Mouse (Mus musculus) frontal cortex, postnatal 25 days (tissue): ENCODE results near the gene Tnk1.

Experiments used
- DNase-seq, 2 experiments: peaks; one replicate each; pipeline ENCODE4 v3.0.0; 2022; ENCODE audit warnings: low spot score in 2 of 2

Gene Tnk1

GRCm38 (mm10) chr11:69837952-69838713 is 20.4 kb downstream of the Tnk1 start, which contains the start of gene Tmem256:
Tmem256 (plus strand) TSS chr11:69838514.
- peak; percentile 86 to 93 for DNase-seq

- no peak for DNase-seq
Observed at GRCm38 (mm10) chr11:69837604-69837951, 21.0 kb downstream of the Tnk1 start, which contains the start of gene Nlgn2. Nlgn2 (minus strand) TSS chr11:69837784.

DNA sequence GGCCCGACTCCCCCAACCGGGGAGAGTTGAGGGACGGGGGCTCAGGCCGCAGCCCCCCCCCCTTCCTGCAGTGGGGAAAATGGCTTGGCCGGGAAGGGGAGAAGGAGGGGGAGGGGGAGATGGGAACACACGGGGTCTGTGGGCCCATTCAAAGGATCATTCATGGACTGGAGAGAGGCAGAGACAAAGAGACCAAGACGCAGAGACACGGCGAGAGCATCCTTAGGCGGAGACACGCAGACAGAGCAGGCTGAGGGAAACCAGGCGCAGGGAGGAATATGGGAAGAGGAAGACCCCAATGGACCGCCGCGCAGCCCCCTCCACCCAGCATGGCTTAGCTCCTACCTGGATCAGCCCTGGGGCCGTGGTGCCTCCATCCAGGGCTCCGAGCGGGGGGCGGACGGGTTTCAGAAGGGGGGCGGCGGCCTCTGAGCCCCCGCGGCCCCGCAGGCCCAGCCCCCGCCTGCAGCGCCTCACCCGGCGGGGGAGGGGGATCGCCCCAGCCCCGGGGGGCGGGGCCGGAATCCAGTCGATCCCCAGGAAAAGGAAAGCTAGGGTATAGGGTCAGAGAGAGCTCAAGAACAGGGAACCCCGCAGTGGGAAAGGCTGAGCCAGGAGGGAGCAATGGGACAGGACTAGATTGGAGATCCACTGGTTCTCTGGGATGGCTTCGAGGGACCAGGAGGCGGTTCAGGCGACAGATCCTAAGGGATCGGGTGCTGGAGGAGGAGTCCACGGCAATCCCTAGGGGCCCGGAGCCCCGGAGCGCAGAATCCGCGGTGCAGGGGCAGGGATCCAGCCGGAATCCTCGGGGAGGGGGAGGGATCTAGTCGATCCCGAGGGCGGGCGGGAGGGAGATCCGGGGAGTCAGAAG is 21.6 kb downstream of the Tnk1 start:
- DNase-seq: peak; percentile 25 to 32

GRCm38 (mm10) chr11:69835966-69836335 is 22.6 kb downstream of the Tnk1 start:
- no peak for DNase-seq

- DNase-seq: no peak
Observed at GRCm38 (mm10) chr11:69835326-69835965, 23.1 kb downstream of the Tnk1 start.

- no peak for DNase-seq
Observed at GRCm38 (mm10) chr11:69834001-69834549, 24.5 kb downstream of the Tnk1 start.

DNA sequence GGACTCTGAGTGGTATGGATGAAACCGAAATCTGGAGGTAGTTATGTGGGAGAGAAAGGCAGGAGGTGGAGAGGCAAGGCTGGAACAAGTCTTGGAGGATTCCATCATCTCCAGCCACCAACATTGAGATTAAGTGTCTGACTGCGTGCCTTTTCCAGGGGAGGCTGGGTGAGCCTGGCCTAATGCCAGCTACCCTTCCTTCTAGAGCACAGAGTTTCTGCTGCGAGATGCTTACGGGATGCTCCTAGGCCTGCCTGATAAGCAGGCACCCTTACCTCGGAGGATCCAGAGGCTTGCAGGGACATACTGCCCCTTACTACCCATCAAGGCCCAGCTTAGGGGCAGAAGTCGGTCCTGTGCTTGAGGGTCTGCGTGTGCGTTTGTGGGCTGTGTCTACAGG is 25.0 kb downstream of the Tnk1 start:
- DNase-seq: no peak

- no peak for DNase-seq
Observed at GRCm38 (mm10) chr11:69828832-69829231, 29.7 kb downstream of the Tnk1 start.

- no peak for DNase-seq
Observed at GRCm38 (mm10) chr11:69823456-69823855, 35.1 kb downstream of the Tnk1 start.

GRCm38 (mm10) chr11:69822080-69822479 is 36.5 kb downstream of the Tnk1 start, which contains the start of gene Spem1:
Spem1 (minus strand) TSS chr11:69822180.
- DNase-seq: no peak

- no peak for DNase-seq
Observed at GRCm38 (mm10) chr11:69818871-69819270, 39.7 kb downstream of the Tnk1 start.

DNA sequence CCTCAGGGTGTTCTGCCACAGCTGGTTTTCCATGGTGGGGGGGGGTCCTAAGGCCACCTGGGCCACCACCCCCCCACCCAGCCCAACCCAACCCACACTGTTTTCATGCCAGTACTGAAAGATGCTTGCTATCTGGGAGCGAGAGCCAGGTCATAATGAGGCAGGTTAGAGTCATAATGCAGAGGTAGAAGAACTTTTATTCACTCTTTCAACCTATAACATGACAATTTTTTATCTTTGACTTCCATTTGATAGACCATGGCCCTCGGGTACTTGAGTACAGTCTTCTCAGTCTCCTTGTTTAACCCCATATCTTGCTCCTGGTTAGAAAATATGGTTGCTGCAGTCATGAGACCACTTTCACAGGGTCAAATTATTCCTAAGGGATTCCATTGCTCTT is 40.2 kb downstream of the Tnk1 start, which contains the start of gene Spem2:
Spem2 (minus strand) TSS at position 101 of the 400 bp plus-strand sequence.
- no peak for DNase-seq

GRCm38 (mm10) chr11:69816520-69816919 is 42.0 kb downstream of the Tnk1 start:
- DNase-seq: no peak

DNA sequence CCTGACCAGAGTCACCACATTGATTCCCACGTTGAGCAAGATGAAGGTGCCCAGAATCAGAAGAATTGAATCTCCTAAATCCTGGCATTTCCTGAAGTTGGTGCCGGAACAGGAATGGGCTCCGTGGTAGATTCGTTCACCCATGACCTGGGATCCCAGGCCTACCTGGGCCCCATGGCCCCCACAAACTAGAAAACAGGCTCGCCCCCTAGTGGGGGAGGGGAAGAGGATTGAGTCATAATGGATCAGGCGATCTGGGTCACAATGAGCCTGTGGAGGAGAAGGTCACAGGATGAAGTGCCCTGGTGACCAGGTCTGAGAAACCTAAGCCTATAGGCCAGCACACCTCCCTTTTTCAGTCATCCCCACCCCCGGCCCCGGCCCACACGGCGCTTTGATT is 43.4 kb downstream of the Tnk1 start, which contains the start of gene Gm39566:
Gm39566 (minus strand) TSS at position 144 of the 400 bp plus-strand sequence.
- no peak for DNase-seq

DNA sequence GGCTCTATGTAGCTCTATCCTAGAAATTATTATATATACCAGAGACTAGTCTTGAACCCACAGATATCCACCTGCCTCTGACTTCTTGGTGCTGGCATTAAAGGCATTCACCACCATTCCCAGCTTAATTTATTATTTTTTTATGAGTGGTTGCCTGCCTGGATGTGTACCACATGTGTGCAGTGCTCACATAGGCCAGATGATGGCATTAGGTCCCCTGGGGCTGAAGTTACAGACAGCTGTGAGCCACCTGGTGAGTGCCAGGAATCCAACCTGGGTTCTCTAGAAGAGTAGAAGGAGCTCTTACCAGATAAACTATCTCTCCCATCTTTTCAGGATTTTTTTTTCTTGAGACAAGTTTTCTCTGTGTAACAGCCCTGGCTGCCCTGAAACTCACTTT is 48.2 kb downstream of the Tnk1 start:
- DNase-seq: no peak

DNA sequence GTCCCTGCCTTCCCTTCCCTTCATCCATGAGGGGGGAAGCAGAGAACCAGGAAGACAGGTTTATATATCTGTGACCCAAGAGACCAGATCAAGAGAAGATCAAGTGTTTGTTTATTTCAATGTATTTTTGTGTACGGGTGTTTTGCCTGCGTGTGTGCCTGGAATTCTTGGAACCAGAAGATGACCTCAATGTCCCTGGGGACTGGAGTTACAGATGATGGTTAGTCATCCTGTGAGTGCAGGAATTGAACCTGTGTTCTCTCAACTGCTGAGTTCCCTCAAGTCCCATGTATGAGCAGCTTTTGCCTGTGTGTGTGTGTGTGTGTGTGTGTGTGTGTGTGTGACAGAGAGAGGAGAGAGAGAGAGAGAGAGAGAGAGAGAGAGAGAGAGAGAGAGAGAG is 50.9 kb downstream of the Tnk1 start:
- no peak for DNase-seq

DNA sequence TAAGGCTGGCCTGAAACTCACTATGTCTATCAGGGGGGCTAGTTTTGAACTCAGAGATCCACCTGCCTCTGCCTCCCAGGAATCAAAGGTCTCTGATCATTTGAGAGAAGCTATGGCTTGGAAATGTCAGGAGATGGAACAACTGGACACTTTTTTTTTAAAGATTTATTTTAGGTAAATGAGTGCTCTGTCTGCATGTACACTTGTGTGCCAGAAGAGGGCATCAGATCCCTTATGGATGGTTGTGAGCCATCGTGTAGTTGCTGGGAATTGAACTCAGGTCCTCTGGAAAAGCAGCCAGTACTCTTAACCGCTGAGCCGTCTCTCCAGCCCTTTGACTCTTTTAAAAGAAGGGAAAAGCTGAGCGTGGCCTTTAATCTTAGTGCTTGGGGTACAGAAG is 52.2 kb downstream of the Tnk1 start:
- no peak for DNase-seq

- no peak for DNase-seq
Observed at GRCm38 (mm10) chr11:69804972-69805909, 53.3 kb downstream of the Tnk1 start, which contains the start of gene Tmem102. Tmem102 (minus strand) TSS chr11:69805624.

GRCm38 (mm10) chr11:69804652-69804940 is 53.9 kb downstream of the Tnk1 start:
- DNase-seq: no peak

DNA sequence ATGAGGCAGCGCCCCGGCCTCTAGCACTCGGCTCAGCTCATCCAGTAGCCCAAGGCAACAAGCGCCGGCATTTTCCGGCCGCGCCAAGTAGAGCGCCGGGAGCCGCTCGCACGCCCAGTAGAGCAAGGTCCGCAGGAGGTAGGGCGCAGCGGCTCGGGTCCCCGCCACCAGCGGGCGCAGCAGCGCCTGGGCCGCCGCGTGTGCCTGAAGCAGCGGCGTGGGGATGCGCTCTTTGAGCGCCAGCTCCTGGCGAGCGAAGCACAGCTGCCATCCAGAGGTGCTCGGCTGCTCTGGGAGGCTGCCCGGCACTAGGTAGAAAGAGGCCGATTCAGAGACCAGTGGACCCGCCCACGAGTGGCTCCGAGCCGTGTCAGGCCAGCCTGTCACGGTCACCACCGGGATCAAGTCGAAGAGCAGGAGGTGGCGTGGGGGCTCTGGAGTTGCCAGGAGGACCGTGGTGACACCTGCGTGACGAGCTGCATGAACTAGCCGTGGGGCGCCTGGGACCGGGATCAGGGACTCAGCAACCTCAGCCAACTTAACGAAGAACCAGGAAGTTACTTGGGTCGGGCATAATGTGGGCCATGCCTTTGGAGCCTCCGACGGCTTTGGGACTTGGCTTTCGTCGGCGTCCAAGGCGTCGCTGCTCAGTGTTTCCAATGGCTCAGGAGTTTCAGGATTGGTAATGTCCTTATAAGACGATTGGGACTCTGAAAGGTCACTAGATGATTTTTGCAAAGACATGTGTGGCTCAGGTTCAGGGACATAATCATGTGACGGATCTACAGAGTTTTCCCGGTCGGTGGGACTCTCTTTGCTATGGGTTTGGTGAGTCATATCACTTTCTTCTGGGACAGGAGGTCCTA is 54.5 kb downstream of the Tnk1 start:
- peak; percentile 53 to 54 for DNase-seq
